Mouse (Mus musculus): ENCODE measurements at regions not wholly inside any gene's neighbourhood (a gene's known extent, or its start where the extent isn't known, plus 50 kb on each side); places are given as distances from the start of the nearest gene placed in this dataset.

- no peak for DNase-seq
Measured at GRCm38 (mm10) chr1:179906115-179906514, 54.2 kb upstream of the Cdc42bpa start.

GRCm38 (mm10) chr1:179892711-179893110 is 67.6 kb upstream of the Cdc42bpa start:
- no peak for DNase-seq

GRCm38 (mm10) chr1:179887921-179888320 is 72.4 kb upstream of the Cdc42bpa start:
- no peak for DNase-seq

GRCm38 (mm10) chr1:179881222-179881621 is 77.7 kb upstream of the Ahctf1 start:
- DNase-seq: no peak

GRCm38 (mm10) chr1:179877893-179878292 is 74.4 kb upstream of the Ahctf1 start:
- no peak for DNase-seq

- no peak for DNase-seq
Measured at GRCm38 (mm10) chr1:179873772-179874555, 70.5 kb upstream of the Ahctf1 start.

GRCm38 (mm10) chr1:179871961-179872360 is 68.5 kb upstream of the Ahctf1 start:
- DNase-seq: no peak

- DNase-seq: no peak
Measured at GRCm38 (mm10) chr1:179868656-179869055, 65.2 kb upstream of the Ahctf1 start.

GRCm38 (mm10) chr1:179867493-179867892 is 64.0 kb upstream of the Ahctf1 start:
- no peak for DNase-seq

GRCm38 (mm10) chr1:179866056-179866772 is 62.7 kb upstream of the Ahctf1 start:
- DNase-seq: no peak

- no peak for DNase-seq
Measured at GRCm38 (mm10) chr1:179865561-179865960, 62.1 kb upstream of the Ahctf1 start.

- DNase-seq: no peak
Measured at GRCm38 (mm10) chr1:179864537-179865226, 61.2 kb upstream of the Ahctf1 start.

- no peak for DNase-seq
Measured at GRCm38 (mm10) chr1:179863420-179863819, 59.9 kb upstream of the Ahctf1 start.

GRCm38 (mm10) chr1:179862941-179863340 is 59.5 kb upstream of the Ahctf1 start:
- no peak for DNase-seq

GRCm38 (mm10) chr1:179861776-179862175 is 58.3 kb upstream of the Ahctf1 start:
- no peak for DNase-seq

- DNase-seq: no peak
Measured at GRCm38 (mm10) chr1:179859552-179859902, 56.0 kb upstream of the Ahctf1 start.

GRCm38 (mm10) chr1:179858780-179859551 is 55.5 kb upstream of the Ahctf1 start:
- DNase-seq: peak; percentile 44

- DNase-seq: no peak
Measured at GRCm38 (mm10) chr1:179854288-179854965, 50.9 kb upstream of the Ahctf1 start.
